Mouse (Mus musculus): ENCODE results near the gene Mast1. TPM values are rescaled to one million over a fixed set of nuclear protein-coding genes. Genes with fewer than 3 reads are reported as not detected.
A peak's percentile ranks its signal among the peaks of the same experiment; 100 is the strongest.

Mast1 gene
- total and polyA plus RNA-seq, 2 experiments from 2014 or later: 69.5 to 83.0 TPM

DNA sequence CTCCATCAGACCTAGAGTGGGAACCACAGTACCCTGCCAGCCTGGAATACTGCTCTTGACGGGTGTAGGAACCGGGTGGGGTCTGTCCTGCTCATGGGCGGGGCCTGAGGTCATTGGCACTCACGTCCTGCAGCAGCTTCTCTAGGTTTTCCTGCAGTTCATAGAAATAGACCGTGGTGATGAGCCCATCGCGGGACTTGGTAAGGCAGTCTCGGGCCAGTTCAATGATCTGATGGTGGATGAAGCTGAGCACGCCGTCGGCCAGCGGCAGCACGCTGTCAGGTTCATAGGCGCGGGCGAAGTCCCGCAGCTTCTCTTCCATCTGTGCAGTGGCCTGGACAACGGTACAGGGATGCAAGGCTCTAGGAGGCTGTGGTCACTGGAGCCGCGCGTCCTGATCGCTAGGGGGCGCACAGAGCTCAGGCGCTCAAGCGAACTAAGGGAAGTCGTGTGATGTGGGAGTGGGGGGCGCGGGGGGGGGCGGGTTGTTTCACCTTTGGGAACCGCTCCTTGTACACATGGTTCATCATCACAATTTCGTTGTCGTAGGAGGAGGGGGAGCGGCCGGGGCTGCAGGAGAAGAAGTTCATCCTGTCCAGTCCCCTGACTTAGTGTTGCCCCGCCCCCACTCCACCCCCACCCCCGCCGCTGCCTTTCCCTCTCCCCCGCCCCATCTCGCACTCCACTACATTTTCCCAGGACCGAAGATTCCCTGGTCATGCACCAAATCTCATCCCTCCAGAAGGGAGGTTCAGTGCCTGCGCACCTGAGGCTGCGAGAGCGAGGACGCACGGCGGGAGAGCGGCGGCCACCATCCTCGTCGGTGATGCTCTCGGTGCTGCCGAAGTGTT is 8.5 kb downstream of the Mast1 start:
- peak; percentile 87 for DNase-seq (ENCODE audit: low spot score)
- no peaks in the 10 kb centered on the region for H3K27me3 ChIP-seq (ENCODE audit: insufficient read depth, low read length)
- H3K4me3 ChIP-seq (ENCODE audit: low read length): peak overlapping the region; percentile 19
- H3K4me1 ChIP-seq (ENCODE audit: insufficient read depth, low read length): peaks cover under 1% of the 10 kb centered on the region; the same call in 1 of the 2 replicates
- peaks cover 37% of the 10 kb centered on the region; the same call in 1 of the 2 replicates for H3K36me3 ChIP-seq (ENCODE audit: insufficient read depth, low read length)
- ATAC-seq: peak; percentile 84
- 6% methylated on average over 47 of the region's 52 CpGs for WGBS
- peak overlapping the region; percentile 15; the same call in 1 of the 2 replicates for H3K27ac ChIP-seq
- peak; percentile 83 for TF ChIP-seq CTCF (IDR thresholded peaks at IDR 0.05; ENCODE audit: low read depth)
- H3K9me3 ChIP-seq (ENCODE audit: low read length): no peaks in the 10 kb centered on the region
- H3K9ac ChIP-seq (replicated peaks; ENCODE audit: low read length): 0 out of 2 replicates have a peak overlapping the region, but pooled peaks have one; percentile 24
- peak overlapping the region; percentile 52 for H3K4me2 ChIP-seq (ENCODE audit: low read depth, low read length)

DNA sequence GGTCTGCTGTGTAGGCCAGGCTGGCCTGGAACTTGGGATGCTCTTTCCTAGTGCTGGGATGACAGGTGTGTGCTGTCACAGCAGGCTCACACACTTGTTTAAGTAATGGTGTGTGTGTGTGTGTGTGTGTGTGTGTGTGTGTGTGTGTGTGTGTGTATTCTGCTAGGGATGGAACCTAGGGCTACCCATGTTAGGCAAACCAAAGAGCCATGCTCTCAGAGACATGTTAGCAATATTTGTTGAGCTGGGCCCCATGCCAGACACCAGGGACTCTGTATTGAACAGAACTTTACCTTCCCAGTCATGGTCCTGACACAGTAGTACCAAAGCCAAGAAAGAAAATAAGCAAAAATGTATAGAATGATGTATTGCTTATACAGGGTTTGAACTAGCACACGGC is 9.6 kb downstream of the Mast1 start:
- H3K4me3 ChIP-seq (ENCODE audit: low read length): no peak overlapping the region
- 85% methylated on average over 1 of the region's 1 CpGs for WGBS
- H3K36me3 ChIP-seq (ENCODE audit: insufficient read depth, low read length): peaks cover 40% of the 10 kb centered on the region; the same call in 1 of the 2 replicates
- H3K27ac ChIP-seq: no peak overlapping the region
- no peak for ATAC-seq
- H3K4me2 ChIP-seq (ENCODE audit: low read depth, low read length): no peak overlapping the region
- no peak for TF ChIP-seq CTCF (IDR thresholded peaks at IDR 0.05; ENCODE audit: low read depth)
- no peak for DNase-seq (ENCODE audit: low spot score)
- no peaks in the 10 kb centered on the region; the same call in 1 of the 2 replicates for H3K4me1 ChIP-seq (ENCODE audit: insufficient read depth, low read length)
- no peaks in the 10 kb centered on the region for H3K27me3 ChIP-seq (ENCODE audit: insufficient read depth, low read length)
- H3K9ac ChIP-seq (replicated peaks; ENCODE audit: low read length): no peak overlapping the region
- no peaks in the 10 kb centered on the region for H3K9me3 ChIP-seq (ENCODE audit: low read length)

DNA sequence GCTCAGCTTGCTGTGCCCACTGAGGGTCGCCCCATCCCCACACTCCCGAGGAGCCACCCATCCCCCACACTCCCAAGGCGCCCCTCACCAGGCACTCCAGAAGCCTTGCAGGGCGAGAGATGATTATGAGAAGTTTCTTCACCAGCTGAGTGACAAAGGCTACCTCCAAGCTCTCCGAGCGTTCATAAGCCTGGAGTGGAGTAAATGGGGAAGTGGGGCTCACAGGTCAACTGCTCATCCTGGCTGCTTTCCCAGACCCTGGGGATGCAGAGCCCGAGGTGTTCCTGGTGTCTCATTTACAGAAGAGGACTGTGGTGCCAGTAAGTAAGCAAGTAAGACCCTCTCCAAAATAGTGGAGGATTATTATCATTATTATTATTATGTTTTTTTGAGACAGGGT is 11.6 kb downstream of the Mast1 start:
- Histone ChIP-seq H3K4me3 (ENCODE audit: low read length) (no peak overlapping the region), H3K9me3 (ENCODE audit: low read length) (no peaks in the 10 kb centered on the region), H3K4me2 (ENCODE audit: low read depth, low read length) (no peak overlapping the region), H3K27me3 (ENCODE audit: insufficient read depth, low read length) (no peaks in the 10 kb centered on the region), H3K9ac (replicated peaks; ENCODE audit: low read length) (no peak overlapping the region), H3K36me3 (ENCODE audit: insufficient read depth, low read length) (peaks cover 56% of the 10 kb centered on the region; the same call in 1 of the 2 replicates), H3K27ac (no peak overlapping the region), H3K4me1 (ENCODE audit: insufficient read depth, low read length) (no peaks in the 10 kb centered on the region; the same call in 1 of the 2 replicates)
- 67% methylated on average over 7 of the region's 7 CpGs for WGBS
- ATAC-seq: no peak
- TF ChIP-seq CTCF (IDR thresholded peaks at IDR 0.05; ENCODE audit: low read depth): no peak
- no peak for DNase-seq (ENCODE audit: low spot score)

DNA sequence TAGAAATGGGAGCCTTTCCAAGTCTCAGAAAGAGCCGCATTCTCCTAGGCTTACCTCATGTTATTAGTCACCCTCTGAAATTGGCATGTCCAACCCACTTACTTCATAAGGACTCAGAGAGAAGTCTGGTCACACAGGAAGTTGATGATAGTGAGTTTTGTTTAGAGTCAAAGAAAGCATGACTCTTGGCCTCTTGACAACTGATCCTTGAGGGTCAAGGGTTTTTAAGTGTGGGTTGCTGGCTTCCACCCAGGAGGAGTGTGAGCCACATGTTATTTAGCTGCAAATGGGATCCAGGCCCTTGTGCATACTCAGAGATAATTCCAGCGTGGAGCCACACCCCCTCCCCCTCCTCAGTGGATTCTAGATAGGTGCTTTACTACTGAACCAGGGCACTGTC is 15.6 kb downstream of the Mast1 start:
- Histone ChIP-seq H3K36me3 (ENCODE audit: insufficient read depth, low read length) (peaks cover 68% of the 10 kb centered on the region), H3K27ac (no peak overlapping the region), H3K9ac (replicated peaks; ENCODE audit: low read length) (no peak overlapping the region), H3K9me3 (ENCODE audit: low read length) (no peaks in the 10 kb centered on the region), H3K4me2 (ENCODE audit: low read depth, low read length) (no peak overlapping the region), H3K4me1 (ENCODE audit: insufficient read depth, low read length) (no peaks in the 10 kb centered on the region), H3K27me3 (ENCODE audit: insufficient read depth, low read length) (no peaks in the 10 kb centered on the region), H3K4me3 (ENCODE audit: low read length) (no peak overlapping the region)
- no peak for TF ChIP-seq CTCF (IDR thresholded peaks at IDR 0.05; ENCODE audit: low read depth)
- ATAC-seq (no peak), DNase-seq (ENCODE audit: low spot score) (no peak)
- 83% methylated on average over 2 of the region's 2 CpGs for WGBS

DNA sequence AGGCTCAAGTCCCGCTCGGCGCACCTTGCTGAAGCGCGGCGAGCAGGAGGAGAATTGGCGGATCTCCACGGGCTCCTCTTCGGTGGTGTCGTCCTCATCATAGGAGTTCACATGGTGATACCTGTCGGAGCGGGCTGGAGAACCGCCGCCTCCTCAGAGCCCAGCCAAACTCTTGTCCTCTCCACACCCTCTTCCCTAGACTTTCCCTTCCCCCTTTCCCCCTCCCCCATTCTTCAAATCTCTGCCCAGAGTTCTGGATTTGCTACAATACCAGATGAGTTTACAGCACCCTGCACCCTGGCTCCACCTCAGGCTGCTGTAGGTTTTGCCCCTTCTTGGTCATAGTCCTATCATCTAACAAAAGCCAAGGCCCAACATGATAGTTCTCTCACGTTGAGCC is 18.5 kb downstream of the Mast1 start:
- H3K4me2 ChIP-seq (ENCODE audit: low read depth, low read length): no peak overlapping the region
- no peaks in the 10 kb centered on the region for H3K9me3 ChIP-seq (ENCODE audit: low read length)
- DNase-seq (ENCODE audit: low spot score) (no peak), ATAC-seq (no peak)
- no peak overlapping the region for H3K9ac ChIP-seq (replicated peaks; ENCODE audit: low read length)
- H3K27ac ChIP-seq: no peak overlapping the region
- WGBS: 90% methylated on average over 15 of the region's 15 CpGs
- H3K36me3 ChIP-seq (ENCODE audit: insufficient read depth, low read length): peaks cover 64% of the 10 kb centered on the region
- no peak overlapping the region for H3K4me3 ChIP-seq (ENCODE audit: low read length)
- H3K27me3 ChIP-seq (ENCODE audit: insufficient read depth, low read length): no peaks in the 10 kb centered on the region
- TF ChIP-seq CTCF (IDR thresholded peaks at IDR 0.05; ENCODE audit: low read depth): no peak
- H3K4me1 ChIP-seq (ENCODE audit: insufficient read depth, low read length): no peaks in the 10 kb centered on the region

DNA sequence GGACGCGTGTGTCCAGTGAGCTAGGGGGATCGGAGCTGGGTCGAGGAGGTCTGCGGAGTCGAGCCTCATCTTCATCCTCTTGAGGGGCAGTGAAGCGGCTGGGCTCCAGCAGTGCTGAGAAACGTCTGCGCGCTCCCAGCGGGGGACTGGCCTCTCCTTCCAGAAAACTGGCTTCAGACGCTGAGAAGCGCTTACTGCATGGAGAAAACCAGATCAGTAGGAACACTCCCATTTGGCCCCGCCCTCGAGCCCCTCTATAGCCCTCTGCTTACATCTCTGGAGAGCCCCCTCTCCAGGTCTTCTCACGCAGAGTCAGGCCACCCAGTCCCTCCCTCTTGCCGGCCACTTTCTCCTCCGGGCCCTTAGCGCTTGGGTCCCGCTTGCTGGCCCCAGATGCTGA is 19.4 kb downstream of the Mast1 start:
- Histone ChIP-seq H3K9me3 (ENCODE audit: low read length) (no peaks in the 10 kb centered on the region), H3K4me3 (ENCODE audit: low read length) (no peak overlapping the region), H3K27me3 (ENCODE audit: insufficient read depth, low read length) (no peaks in the 10 kb centered on the region), H3K9ac (replicated peaks; ENCODE audit: low read length) (no peak overlapping the region), H3K36me3 (ENCODE audit: insufficient read depth, low read length) (peaks cover 69% of the 10 kb centered on the region), H3K27ac (no peak overlapping the region), H3K4me2 (ENCODE audit: low read depth, low read length) (no peak overlapping the region), H3K4me1 (ENCODE audit: insufficient read depth, low read length) (no peaks in the 10 kb centered on the region)
- ATAC-seq (no peak), DNase-seq (ENCODE audit: low spot score) (no peak)
- WGBS: 33% methylated on average over 20 of the region's 20 CpGs
- TF ChIP-seq CTCF (IDR thresholded peaks at IDR 0.05; ENCODE audit: low read depth): no peak

DNA sequence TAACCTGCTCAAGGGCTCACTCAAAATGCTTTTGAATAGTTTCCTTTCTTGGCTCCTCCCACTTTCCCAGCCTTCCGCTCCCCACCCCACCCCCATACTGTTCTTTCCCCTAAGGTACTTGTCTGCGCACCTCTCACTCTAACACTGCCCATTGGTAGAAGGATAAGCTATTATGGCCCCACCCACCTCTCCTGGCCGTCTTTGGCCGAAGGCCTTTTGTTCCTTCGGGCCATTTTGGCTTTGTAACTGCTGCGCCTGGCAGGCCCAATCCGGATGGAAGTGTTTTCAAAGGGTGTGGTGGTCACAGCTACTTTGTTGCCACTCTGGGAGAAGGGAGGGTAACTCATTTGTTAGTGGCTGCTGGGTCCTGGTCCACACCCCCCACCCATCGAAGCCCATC is 21.9 kb downstream of the Mast1 start:
- DNase-seq (ENCODE audit: low spot score): no peak
- WGBS: 93% methylated on average over 8 of the region's 8 CpGs

More for the DNA sequence above, 21.9 kb downstream of the Mast1 start:
- no peaks in the 10 kb centered on the region for H3K9me3 ChIP-seq (ENCODE audit: low read length)
- peaks cover 61% of the 10 kb centered on the region for H3K36me3 ChIP-seq (ENCODE audit: insufficient read depth, low read length)
- H3K4me1 ChIP-seq (ENCODE audit: insufficient read depth, low read length): no peaks in the 10 kb centered on the region
- no peaks in the 10 kb centered on the region for H3K27me3 ChIP-seq (ENCODE audit: insufficient read depth, low read length)
- TF ChIP-seq CTCF (IDR thresholded peaks at IDR 0.05; ENCODE audit: low read depth): no peak
- no peak overlapping the region for H3K4me3 ChIP-seq (ENCODE audit: low read length)
- H3K27ac ChIP-seq: no peak overlapping the region
- no peak overlapping the region for H3K4me2 ChIP-seq (ENCODE audit: low read depth, low read length)
- H3K9ac ChIP-seq (replicated peaks; ENCODE audit: low read length): no peak overlapping the region
- ATAC-seq: no peak

Measured in hindbrain, postnatal 0 days (tissue).